Mouse (Mus musculus) layer of hippocampus, adult 18-20 months (tissue): Measurements from ENCODE around the gene Dut. TPM values are rescaled to one million over a fixed set of nuclear protein-coding genes. Genes with fewer than 3 reads are reported as not detected.

ENCODE experiments used
- DNase-seq, 2 experiments: peaks; one replicate each; pipeline ENCODE4 v3.0.0; 2022; ENCODE audit warnings: low spot score in 2 of 2
- total RNA-seq, 2 experiments: library from RNA; stranded (reverse); gene quantifications; 2 replicates each; pipeline ENCODE4 v1.2.3; 2021

Gene Dut
- total RNA-seq, 2 experiments from 2014 or later = 24.8 to 31.3 TPM

GRCm38 (mm10) chr2:125302625-125302924 lies 55.6 kb downstream of the Dut start:
- peak in 1 of 2 experiments; percentile 42 for DNase-seq

GRCm38 (mm10) chr2:125303764-125304384 lies 56.9 kb downstream of the Dut start:
- no peak for DNase-seq

- DNase-seq = no peak
Measured at GRCm38 (mm10) chr2:125304746-125305145, 57.8 kb downstream of the Dut start.

- peak; percentile 51 to 69 for DNase-seq
Measured at GRCm38 (mm10) chr2:125305671-125306070, 58.7 kb downstream of the Dut start.

Other genes starting within 250 kb of the Dut start
- gene Slc24a5, start 179.1 kb upstream of the Dut start, total RNA-seq = 1 to 10 TPM in 1 of 2 experiments, under 1 TPM in 1; 0.87 to 1.0 TPM
- 10 to 100 TPM; 87.6 to 95.8 TPM for gene Myef2, start 123.5 kb upstream of the Dut start, total RNA-seq
- 10 to 100 TPM; 12.2 to 16.1 TPM for gene Ctxn2, start 110.5 kb upstream of the Dut start, total RNA-seq
- under 1 TPM; 0.12 to 0.18 TPM for gene Slc12a1, start 94.7 kb upstream of the Dut start, total RNA-seq